Mouse (Mus musculus): ENCODE measurements around the gene Zfp9.

Zfp9 gene

DNA sequence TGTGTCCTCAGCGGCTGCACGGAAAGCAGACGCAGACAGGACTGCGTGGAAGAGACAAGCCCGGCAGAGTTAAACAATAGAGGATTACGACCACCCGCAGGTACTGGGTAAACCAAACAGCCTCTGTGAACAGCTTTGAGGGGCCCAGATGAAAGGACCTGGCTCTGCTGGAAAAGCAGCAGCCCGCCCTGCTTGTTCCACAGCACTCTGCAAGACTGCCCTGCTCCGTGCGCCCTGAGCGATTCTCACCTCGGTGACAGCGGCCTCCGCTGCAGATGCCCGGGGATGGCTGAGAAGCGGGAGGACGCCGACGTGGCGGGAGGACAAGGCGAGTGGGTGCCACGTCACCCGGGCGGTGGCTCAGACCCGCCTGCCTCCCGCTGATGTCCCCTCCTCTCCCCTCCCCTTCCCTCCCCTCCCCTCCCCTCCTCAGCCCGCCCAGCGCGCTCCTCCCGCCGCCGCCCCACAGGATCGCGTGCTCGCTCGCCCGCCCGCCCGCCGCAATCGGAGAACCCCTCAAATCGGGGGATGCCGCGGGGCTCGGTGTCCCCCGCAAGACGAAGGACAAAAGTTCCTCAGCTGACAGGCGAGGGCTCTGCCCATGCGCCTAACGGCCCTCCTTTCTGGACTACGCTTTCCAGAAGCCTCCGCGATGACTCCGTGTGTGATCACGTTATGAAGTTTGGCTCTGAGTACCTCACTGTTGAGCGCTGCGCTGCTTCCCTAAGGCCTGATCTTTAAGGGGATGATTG lies at the start of gene Zfp9:
Gene Zfp9, minus strand, starts transcription at position 364 of the 752 bp plus-strand sequence.
- DNase-seq, result peak; percentile 77

DNA sequence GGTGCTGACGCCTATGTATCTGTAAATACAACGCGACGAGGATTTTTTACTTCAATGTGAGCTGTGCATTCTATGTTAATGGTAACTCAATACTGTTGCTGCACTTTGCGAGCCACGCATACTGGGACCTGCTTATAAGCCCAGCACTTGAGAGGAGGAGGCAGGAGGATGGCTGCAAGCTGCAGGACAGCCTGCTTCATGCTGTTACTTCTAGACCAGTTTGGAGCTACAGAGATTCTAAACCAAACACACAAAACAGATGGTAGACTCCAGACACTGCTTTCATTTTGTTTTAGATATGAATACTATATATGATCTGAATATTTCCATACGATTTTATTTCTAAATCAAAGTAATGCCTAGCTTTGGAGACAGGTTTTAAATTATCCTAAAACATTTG lies 41.5 kb upstream of the Zfp9 start:
- no peak for DNase-seq

DNA sequence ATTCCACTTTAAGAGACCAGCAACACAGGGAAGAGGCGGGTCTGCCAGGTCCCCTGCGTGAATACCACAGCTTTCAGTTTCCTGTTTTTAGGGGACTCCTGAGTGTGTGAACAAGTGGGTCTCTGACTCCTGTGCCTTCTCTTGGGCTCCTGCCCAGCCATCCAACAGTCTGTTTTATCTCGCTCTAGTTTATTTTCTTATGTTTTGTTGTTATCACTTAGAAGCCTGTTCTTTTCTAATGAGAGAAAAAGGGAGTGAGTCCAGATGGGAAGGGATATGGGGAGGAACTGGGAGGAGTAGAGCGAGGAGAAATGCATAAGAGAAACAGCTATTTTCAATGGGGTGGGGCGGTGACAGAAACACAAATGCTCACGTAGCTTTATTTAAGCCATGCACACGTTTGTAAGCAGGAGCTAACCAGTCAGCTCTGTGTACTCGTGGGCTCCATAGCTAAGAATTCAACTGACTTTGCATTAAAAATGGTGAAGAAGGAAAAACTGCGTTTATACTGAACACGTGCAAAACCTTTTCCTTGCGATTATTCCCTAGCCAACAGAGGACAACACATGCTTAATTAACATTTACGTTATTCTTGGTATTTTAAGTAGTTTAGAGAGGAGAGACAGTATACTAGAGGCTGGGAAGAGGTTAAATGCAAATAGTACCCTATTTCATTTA lies 34.4 kb upstream of the Zfp9 start:
- no peak for DNase-seq

DNA sequence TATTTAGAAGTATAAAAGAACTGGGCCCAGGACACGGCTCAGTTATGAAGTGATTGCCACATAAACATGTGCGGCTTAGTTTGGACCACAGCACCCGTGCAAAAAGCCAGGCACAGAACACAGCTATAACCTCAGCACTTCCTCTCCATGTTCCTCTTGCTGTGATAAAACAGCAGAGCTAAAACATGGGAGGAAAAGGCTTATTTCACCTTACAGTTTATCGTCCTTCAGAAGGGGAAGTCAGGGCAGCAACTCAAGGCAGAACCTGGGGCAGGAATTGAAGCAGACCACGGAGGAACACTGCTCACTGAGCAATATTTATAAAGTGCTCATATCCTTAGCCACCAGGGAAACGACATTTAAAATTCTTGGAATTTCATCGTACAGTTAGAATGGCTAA lies 19.9 kb upstream of the Zfp9 start:
- no peak for DNase-seq

DNA sequence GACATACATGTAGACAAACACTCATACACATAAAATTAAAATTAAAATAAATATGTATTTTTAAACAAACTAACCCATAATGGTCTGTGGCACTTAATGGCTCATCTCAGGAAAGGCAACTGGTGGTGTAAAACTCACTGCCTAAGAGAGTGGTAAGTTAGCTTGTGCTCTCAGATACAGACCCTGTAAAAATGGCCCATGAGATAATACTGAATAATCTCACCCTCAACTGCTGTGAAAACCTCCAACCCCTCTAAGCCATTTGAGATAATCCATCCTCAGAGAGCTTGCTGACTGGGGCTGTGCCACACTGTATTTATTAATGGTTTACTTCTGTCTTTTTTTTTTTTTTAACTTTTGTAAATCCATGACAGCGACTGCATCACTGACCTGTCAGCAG lies 3.0 kb upstream of the Zfp9 start:
- no peak for DNase-seq

DNA sequence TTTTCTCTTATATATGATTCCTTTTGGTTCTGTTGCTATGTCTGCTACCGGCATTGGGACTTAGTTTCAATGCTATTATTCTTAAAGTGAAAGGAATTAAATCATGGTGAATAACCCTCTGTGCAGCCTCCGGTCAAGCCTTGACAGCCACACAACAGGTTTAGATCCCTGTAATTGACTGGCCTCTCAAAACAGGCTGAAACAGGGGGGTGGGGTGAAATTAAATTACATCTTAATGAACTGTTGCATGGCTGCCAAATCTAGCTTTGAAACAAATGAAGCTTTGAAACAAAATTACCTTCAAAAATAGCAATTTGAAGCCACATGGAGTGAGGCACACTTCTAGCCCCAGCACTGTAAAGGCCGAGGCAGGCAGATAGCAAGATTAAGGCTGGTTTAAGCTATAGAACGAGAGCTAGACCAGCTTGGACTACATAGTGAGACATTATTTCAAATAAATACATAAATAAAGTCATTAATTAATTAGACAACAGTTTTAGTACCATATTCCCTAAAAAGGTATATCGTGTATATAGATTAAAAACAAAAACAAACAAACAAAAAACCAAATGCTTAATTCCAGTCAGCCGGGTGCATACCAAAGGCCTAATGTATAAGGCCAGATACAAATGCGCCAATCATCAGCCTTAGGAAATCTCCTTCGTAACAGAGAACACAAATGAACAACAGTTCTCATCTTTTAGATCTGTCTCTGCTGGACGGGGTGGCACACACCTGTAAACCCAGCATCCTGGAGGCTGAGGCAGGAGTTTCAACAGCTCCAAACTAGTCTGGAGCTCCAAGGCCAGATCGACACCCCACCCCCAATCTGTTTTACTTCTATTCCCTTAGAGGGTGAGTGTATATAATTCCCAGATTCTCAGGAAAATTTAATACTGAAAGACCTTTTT lies 990 bp downstream of the Zfp9 start:
- DNase-seq, result no peak

DNA sequence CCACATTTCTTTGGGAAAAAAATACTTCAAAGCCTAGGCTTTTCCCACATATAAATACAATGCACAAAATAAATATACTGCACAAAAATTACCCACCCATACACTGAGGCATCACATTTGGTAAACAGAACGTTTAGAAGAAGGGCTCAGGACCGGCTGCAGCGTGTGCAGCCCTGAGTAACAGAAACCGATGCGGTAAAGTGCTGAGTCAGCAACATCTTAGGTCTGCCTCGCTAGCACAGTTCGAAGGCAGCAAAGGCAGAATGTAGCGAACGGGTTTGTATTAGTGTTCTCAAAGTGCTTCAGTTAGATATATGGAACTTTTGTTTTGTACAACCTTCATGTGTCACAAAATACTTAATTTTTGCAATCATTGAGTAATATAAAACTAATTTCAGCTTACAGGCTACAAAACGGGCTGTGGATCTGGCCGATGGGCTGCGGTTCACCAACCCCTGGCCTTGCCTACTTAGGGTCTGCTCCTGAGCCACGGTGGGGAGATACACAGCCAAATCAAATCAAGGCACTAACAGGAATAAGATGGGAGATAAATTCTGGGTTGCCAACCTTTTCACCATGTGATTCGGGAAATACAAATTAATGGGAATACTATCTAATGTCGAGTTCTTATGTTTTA lies 16.9 kb downstream of the Zfp9 start:
- no peak for DNase-seq

DNA sequence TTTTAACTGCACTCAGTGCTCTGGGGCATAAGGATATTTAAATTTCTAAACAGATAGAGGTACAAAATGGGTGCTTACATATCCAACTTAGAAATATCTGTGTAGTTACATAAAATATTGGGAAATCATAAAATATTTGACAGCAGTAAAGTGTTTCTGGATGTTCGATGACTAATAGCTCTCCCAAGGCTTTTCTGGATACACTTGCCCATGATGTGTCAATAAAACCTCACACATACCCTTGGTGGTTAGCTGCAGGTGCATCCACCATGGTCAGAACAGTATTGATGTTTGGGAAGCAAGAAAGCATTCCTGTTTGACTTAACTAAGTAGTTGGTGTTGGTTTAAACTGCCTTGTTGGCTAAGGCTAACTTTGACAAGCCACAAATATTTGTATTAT lies 21.4 kb downstream of the Zfp9 start:
- DNase-seq, result no peak

DNA sequence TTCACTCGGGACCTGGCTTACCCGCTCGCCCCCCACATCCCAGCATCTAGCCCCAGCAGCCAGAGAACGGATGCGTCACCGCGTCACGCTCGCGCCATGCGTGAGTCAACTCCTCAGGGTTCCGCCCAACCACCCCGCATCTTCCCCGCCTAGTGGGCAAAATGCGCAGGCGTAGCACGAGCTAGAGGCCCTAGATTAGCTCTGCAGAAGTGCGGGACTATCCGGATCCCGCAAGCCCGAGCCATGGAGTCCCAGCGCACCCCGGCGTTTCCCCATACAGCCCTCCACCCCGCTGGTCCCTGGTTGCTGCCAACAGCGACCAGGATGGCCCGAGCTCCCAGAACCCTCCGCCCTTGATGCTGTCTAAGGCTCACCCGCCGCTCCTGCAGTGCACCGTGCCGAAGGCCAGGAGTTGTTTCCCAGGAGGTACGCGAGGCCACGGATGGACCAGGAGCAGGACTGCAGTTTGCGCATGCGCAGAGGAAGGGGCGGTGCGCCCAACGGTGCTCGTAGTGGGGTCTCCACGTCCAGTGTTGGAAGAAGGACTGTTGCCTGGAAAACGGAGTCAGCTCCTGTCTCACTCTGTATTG lies 24.0 kb downstream of the Zfp9 start, which contains the start of gene Zfp248:
Gene Zfp248, minus strand, starts transcription at position 487 of the 590 bp plus-strand sequence.
- DNase-seq, result peak; percentile 93

DNA sequence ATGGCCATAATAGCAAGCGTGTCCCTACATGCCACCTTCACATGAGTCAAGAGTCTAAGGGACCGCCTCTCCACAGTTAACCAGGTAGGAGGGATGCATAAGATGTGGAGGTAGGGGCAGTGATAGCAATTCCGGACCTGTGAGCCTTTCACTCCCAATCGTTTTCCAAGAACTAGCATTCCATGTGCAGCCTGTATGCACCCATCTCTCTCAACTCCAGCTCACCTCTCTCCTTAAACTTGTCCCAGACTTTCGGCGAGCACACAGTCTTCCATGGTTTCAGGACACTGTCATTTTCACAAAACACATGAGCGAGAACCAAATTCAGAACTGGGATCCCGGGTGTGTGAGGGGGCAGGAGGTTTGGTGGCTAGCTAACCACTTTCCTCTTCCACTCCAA lies 24.7 kb downstream of the Zfp9 start:
- no peak for DNase-seq

DNA sequence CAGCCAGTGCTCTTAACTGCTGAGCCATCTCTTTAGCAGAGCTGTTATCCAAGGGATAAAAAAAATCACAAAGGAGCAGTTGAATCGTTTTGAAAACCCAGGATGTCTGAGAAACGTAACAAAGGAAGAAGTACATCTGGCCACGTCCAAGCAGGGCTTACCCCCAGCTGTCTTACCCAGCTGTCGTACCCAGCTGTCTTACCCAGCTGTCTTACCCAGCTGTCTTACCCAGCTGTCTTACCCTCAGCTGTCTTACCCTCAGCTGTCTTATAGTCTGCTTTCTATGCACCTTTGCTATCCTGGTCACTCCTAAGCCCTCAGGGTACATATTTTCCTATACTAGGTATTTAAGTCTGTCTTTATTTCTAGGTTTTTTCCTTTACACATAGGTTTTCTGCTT lies 47.6 kb downstream of the Zfp9 start:
- DNase-seq, result no peak

DNA sequence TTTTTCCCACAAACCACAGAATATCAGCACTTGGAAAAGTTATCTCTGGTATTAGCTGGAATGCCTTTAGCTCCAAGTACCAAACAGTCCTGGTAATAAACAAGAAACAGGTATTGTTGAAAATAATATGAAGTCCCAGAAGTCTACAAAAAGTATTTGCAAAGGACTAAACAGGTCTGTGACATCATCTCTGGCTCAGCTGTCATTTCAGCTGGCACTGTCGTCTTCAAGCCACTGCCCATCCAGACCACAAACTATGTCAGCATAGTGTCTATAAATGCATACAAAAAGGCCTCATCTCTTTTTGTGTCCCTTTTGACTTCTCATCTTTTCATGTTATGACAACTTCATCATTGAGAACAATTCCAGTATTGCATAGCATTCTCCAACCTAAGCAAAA lies 52.5 kb downstream of the Zfp9 start:
- DNase-seq, result no peak

DNA sequence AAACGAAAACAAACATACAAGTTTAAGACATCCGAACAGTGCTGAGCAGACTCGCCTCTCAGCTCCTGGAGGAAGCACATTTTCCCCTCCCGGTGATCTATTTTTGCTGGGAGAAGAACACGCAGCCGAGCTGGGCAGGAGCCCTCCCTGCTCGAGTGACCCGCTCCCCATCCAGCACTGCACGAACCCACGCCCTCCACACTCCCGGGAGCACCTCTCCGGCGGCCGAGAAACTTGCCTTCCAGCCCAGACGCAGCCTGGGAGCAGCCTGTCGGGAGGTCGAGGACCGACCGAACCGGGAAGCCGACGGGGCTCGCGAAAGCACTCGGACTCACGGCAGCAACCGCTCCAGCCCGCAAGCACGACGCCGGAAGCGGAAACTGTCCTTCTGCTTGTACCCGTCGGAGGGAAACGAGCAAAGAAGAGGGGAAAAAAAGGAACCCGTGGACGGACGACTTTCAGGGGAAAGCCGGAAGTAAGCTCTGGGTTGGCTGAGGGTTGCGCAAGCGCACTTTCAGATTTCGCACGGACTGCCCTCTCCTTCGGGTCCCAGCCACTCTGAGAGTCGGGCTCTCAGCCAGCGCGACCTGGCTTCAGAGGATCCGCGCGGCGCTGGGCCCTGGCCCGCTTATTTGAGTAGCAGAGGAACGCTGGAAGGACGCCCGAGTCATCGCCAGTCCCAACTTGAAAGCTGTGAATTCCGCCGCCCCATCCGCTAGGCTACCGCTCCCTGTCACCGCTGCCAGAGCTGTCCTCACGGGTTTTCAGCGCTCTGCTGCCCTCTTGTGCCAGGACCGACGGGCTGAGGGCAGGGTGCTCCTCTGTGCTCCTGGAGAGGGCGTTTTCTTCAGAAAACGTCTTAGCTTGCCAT lies 59.8 kb downstream of the Zfp9 start, which contains the start of gene Bms1:
Gene Bms1, minus strand, starts transcription at position 425 of the 871 bp plus-strand sequence.
- DNase-seq, result peak; percentile 96

Measured in right cerebral cortex, postnatal 4 days (tissue).